Mouse (Mus musculus): ENCODE results near the gene Fam166b. TPM values are rescaled to one million over a fixed set of nuclear protein-coding genes. Genes with fewer than 3 reads are reported as not detected.

Gene Fam166b
- polyA plus RNA-seq, 1 experiment from 2014 or later: 4.6 TPM

DNA sequence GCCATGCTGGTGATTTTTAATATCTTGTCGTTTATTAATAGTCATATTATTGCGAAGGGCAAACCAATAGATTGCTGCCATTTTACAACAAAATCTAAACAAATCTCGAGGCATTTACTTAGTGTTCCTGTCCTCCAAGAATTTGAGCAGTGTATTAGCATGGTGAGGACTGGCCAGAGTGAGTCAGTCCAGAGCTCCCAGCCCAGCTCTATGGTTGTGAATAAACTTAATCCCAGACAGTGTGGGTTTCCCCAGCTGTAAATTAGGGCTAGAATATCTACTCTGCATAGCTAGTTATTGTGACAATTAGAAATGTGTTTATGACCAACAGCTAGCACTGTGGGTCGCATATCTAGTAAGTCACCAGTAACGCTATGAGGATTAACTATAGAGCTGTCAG, 32.6 kb downstream of the Fam166b start:
- no peak for DNase-seq (ENCODE audit: low spot score)
- no peak for TF ChIP-seq EP300 (IDR thresholded peaks at IDR 0.05)
- no peak for TF ChIP-seq CTCF (IDR thresholded peaks at IDR 0.05)
- ATAC-seq: no peak
- Histone ChIP-seq H3K9me3 (ENCODE audit: low read length) (no peaks in the 10 kb centered on the region), H3K27ac (ENCODE audit: low read length) (peak overlapping the region; percentile 98; the same call in 1 of the 2 replicates), H3K36me3 (ENCODE audit: insufficient read depth, low read length) (no peaks in the 10 kb centered on the region), H3K4me3 (ENCODE audit: low read depth, low read length) (no peak overlapping the region), H3K4me1 (ENCODE audit: insufficient read depth, low read depth, low read length) (peaks cover 64% of the 10 kb centered on the region), H3K27me3 (replicated peaks; ENCODE audit: insufficient read depth, low read length) (no peaks in the 10 kb centered on the region), H3K4me2 (replicated peaks; ENCODE audit: low read depth, low read length) (no peak overlapping the region), H3K9ac (replicated peaks; ENCODE audit: low read depth) (no peak overlapping the region)
- 84% methylated on average over 5 of the region's 5 CpGs for WGBS

DNA sequence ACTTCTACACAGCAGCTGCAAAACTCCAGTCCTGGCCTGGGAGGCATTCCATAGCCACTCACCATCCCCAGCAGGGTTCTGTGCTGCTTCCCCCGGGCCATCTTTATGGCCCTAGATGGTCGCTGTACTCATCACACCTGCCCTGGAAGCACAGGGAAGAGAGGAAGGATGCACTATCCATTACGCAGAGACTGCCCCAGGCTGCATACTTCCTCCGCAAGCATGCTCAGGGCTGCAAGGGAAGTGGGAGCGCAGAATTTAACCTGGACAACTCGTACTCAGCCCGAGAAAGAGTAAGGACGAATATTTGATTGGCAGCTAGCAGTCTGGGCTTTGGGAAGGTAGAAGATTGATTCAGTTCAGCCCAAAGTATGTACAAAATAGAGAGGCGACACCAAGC, 33.1 kb downstream of the Fam166b start:
- Histone ChIP-seq H3K4me2 (replicated peaks; ENCODE audit: low read depth, low read length) (no peak overlapping the region), H3K9me3 (ENCODE audit: low read length) (no peaks in the 10 kb centered on the region), H3K27me3 (replicated peaks; ENCODE audit: insufficient read depth, low read length) (no peaks in the 10 kb centered on the region), H3K27ac (ENCODE audit: low read length) (peak overlapping the region; percentile 98), H3K4me1 (ENCODE audit: insufficient read depth, low read depth, low read length) (peaks cover 58% of the 10 kb centered on the region), H3K36me3 (ENCODE audit: insufficient read depth, low read length) (no peaks in the 10 kb centered on the region), H3K4me3 (ENCODE audit: low read depth, low read length) (no peak overlapping the region), H3K9ac (replicated peaks; ENCODE audit: low read depth) (no peak overlapping the region)
- ATAC-seq (no peak), DNase-seq (ENCODE audit: low spot score) (no peak)
- TF ChIP-seq EP300 (IDR thresholded peaks at IDR 0.05) (no peak), CTCF (IDR thresholded peaks at IDR 0.05) (no peak)
- WGBS: 66% methylated on average over 9 of the region's 9 CpGs

DNA sequence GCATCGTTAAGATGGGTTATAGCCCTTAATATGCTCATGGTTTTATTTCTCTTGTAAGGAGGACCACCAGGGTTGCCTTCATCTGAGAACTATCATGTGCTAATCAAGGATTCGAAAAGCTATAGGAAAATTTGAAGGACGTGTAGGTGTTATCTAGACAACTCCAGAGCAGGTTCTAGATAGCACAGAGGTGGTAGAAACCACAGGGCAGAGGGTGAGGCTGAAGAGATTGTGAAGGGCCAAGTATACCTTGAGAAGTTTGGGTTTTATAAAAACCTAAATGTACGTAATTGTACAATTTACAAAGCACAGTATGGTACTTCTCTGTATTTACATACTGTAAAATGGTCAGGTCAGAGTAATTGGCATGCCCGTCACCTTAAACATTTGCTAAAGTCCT, 33.8 kb downstream of the Fam166b start:
- Histone ChIP-seq H3K4me3 (ENCODE audit: low read depth, low read length) (no peak overlapping the region), H3K4me1 (ENCODE audit: insufficient read depth, low read depth, low read length) (peaks cover 53% of the 10 kb centered on the region), H3K9me3 (ENCODE audit: low read length) (no peaks in the 10 kb centered on the region), H3K27ac (ENCODE audit: low read length) (peak overlapping the region; percentile 98), H3K9ac (replicated peaks; ENCODE audit: low read depth) (peak overlapping the region; percentile 34; the same call in 1 of the 2 replicates), H3K36me3 (ENCODE audit: insufficient read depth, low read length) (no peaks in the 10 kb centered on the region), H3K27me3 (replicated peaks; ENCODE audit: insufficient read depth, low read length) (no peaks in the 10 kb centered on the region), H3K4me2 (replicated peaks; ENCODE audit: low read depth, low read length) (0 out of 2 replicates have a peak overlapping the region, but pooled peaks have one; percentile 36)
- DNase-seq (ENCODE audit: low spot score): no peak
- ATAC-seq: no peak
- 57% methylated on average over 5 of the region's 5 CpGs for WGBS
- TF ChIP-seq EP300 (IDR thresholded peaks at IDR 0.05): no peak

DNA sequence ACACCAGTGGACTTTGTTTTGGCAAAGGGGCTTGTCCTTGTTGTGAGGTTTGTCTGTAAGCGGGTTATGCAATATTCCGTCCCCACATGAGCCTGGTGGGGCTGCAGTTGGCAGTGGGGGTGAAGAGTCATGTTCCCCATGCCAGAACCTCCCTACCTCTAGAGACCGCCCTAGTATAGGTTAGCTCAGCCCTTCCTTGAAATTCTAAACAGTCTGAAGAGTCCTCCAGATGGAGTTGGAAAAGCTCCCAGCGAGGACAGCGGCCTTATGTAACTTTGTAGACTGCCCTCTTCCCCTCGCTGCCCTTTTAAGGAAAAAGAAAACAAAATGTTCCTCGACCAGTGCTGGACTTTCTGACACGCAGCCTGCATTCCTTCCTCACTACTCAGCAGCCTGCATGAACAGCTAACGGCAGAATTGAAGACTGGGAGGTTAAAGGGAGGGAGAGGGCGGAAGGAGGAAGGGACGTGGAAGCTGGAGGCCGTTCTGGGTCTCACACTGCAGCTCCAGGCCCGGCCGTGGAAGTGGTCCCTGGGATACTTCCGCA, 34.5 kb downstream of the Fam166b start:
- Histone ChIP-seq H3K9me3 (ENCODE audit: low read length) (no peaks in the 10 kb centered on the region), H3K27me3 (replicated peaks; ENCODE audit: insufficient read depth, low read length) (no peaks in the 10 kb centered on the region), H3K9ac (replicated peaks; ENCODE audit: low read depth) (peak overlapping the region; percentile 34), H3K27ac (ENCODE audit: low read length) (peak overlapping the region; percentile 98), H3K4me2 (replicated peaks; ENCODE audit: low read depth, low read length) (peak overlapping the region; percentile 36; the same call in 1 of the 2 replicates), H3K4me1 (ENCODE audit: insufficient read depth, low read depth, low read length) (peaks cover 53% of the 10 kb centered on the region), H3K36me3 (ENCODE audit: insufficient read depth, low read length) (no peaks in the 10 kb centered on the region), H3K4me3 (ENCODE audit: low read depth, low read length) (no peak overlapping the region)
- peak; percentile 99 for DNase-seq (ENCODE audit: low spot score)
- ATAC-seq: peak; percentile 84
- 6% methylated on average over 15 of the region's 15 CpGs for WGBS
- TF ChIP-seq EP300 (IDR thresholded peaks at IDR 0.05) (peak; percentile 100), CTCF (IDR thresholded peaks at IDR 0.05) (peak; percentile 41)

DNA sequence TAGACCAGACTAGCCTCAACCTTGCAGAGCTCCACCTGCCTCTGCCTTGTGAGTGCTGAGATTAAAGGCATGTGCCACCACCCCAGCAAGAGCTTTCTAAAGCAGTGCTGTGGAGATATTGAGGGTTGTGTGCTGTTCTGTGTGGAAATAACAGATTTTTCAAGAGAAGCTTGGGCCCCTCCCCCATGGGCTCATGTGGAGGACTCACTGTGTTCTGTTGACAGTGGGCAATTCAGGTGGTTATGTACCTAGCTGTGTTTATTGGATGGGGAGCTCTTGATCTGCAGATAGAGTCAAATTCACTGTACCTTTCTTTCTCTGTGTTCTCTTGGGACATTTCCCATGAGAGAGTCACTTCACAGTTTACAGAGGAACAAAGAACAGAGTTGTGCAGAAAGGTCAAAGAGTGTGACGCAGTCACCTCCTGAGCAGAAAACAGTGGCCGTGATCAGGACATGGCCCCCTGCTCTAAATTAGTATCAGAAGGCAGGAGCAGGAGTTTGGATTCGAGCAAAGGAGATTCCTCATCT, 37.3 kb downstream of the Fam166b start:
- H3K27ac ChIP-seq (ENCODE audit: low read length): peak overlapping the region; percentile 84
- no peaks in the 10 kb centered on the region for H3K36me3 ChIP-seq (ENCODE audit: insufficient read depth, low read length)
- H3K27me3 ChIP-seq (replicated peaks; ENCODE audit: insufficient read depth, low read length): no peaks in the 10 kb centered on the region
- TF ChIP-seq EP300 (IDR thresholded peaks at IDR 0.05) (no peak; the same call in 1 of the 2 replicates), CTCF (IDR thresholded peaks at IDR 0.05) (no peak)
- no peak overlapping the region for H3K9ac ChIP-seq (replicated peaks; ENCODE audit: low read depth)
- no peaks in the 10 kb centered on the region for H3K9me3 ChIP-seq (ENCODE audit: low read length)
- peaks cover 35% of the 10 kb centered on the region for H3K4me1 ChIP-seq (ENCODE audit: insufficient read depth, low read depth, low read length)
- no peak overlapping the region for H3K4me2 ChIP-seq (replicated peaks; ENCODE audit: low read depth, low read length)
- WGBS: 67% methylated on average over 3 of the region's 3 CpGs
- no peak for DNase-seq (ENCODE audit: low spot score)
- ATAC-seq: no peak
- H3K4me3 ChIP-seq (ENCODE audit: low read depth, low read length): no peak overlapping the region

DNA sequence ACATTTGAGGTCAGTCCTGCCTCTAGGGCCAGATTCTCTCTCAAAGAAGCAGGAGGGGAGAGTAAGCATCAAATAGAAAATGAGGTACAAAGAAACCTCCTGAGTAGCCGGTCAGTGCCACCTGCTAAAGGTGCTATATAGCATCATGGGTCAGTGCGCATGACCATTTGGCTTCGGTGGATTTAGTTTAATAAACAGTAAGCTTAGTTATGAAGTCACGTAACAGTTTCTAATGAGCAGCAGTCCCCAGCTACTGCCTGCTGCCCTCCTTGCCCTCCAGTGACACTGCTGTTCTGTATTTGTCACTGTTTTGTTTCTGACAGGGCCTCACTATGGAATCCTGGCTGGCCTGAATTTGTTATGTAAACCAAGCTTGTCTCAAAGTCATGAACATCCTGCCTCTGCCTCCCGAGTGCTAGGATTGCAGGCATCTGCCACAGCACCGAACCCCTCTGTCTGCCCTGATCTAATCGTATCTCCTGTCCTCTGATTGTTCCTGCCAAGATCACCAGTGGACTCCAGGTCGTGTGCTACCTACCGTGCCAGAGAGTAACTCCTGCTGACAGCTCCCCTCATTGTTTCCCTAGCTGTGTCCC, 39.0 kb downstream of the Fam166b start:
- H3K9me3 ChIP-seq (ENCODE audit: low read length): no peaks in the 10 kb centered on the region
- H3K27me3 ChIP-seq (replicated peaks; ENCODE audit: insufficient read depth, low read length): no peaks in the 10 kb centered on the region
- H3K9ac ChIP-seq (replicated peaks; ENCODE audit: low read depth): no peak overlapping the region
- H3K4me3 ChIP-seq (ENCODE audit: low read depth, low read length): no peak overlapping the region
- peaks cover 20% of the 10 kb centered on the region for H3K4me1 ChIP-seq (ENCODE audit: insufficient read depth, low read depth, low read length)
- ATAC-seq: no peak
- TF ChIP-seq CTCF (IDR thresholded peaks at IDR 0.05) (no peak), EP300 (IDR thresholded peaks at IDR 0.05) (no peak)
- no peak overlapping the region for H3K4me2 ChIP-seq (replicated peaks; ENCODE audit: low read depth, low read length)
- no peaks in the 10 kb centered on the region for H3K36me3 ChIP-seq (ENCODE audit: insufficient read depth, low read length)
- H3K27ac ChIP-seq (ENCODE audit: low read length): peak overlapping the region; percentile 84
- WGBS: 50% methylated on average over 9 of the region's 9 CpGs
- no peak for DNase-seq (ENCODE audit: low spot score)
